8 mouse cellular contexts compared by ENCODE assay signal in genomic region chr16:18416094-18416761, GRCm38 (mm10). TPM values are rescaled to one million over a fixed set of nuclear protein-coding genes. Genes with fewer than 3 reads are reported as not detected.
DNase-seq lines count a peak whose midpoint lies in the region; ATAC-seq and TF ChIP-seq lines count a peak whose summit lies in the region.

No protein-coding gene starts in this region.

- H3K9me3 ChIP-seq in heart, embryonic 15.5 days (replicated peaks), result no peaks in the 10 kb centered on the region
- no peaks in the 10 kb centered on the region for H3K9me3 ChIP-seq in neural tube, embryonic 14.5 days (ENCODE audit: control insufficient read depth, low read length)
- no peaks in the 10 kb centered on the region for H3K9me3 ChIP-seq in midbrain, embryonic 14.5 days (ENCODE audit: control insufficient read depth, low read length)

- peak overlapping the region; percentile 40 for H3K27ac ChIP-seq in bone marrow, adult 2 months (ENCODE audit: control insufficient read depth, insufficient read depth, low read depth, low read length, poor library complexity)
- H3K27ac ChIP-seq in heart, embryonic 15.5 days, result peak overlapping the region; percentile 76
- peak overlapping the region; percentile 52; the same call in 1 of the 2 replicates for H3K27ac ChIP-seq in neural tube, embryonic 14.5 days (ENCODE audit: low read depth, low read length)
- no peak overlapping the region for H3K27ac ChIP-seq in midbrain, embryonic 14.5 days (replicated peaks; ENCODE audit: low read depth, low read length)

- TF ChIP-seq CTCF in bone marrow, adult 2 months (IDR thresholded peaks at IDR 0.05; ENCODE audit: control insufficient read depth, insufficient read depth, low read length), result no peak

- no peaks in the 10 kb centered on the region for H3K27me3 ChIP-seq in heart, embryonic 15.5 days
- H3K27me3 ChIP-seq in neural tube, embryonic 14.5 days (ENCODE audit: control insufficient read depth, insufficient read depth, low read length), result no peaks in the 10 kb centered on the region
- no peaks in the 10 kb centered on the region for H3K27me3 ChIP-seq in midbrain, embryonic 14.5 days (ENCODE audit: control insufficient read depth, insufficient read depth, low read length)

- no peak overlapping the region for H3K4me2 ChIP-seq in heart, embryonic 15.5 days
- no peak overlapping the region for H3K4me2 ChIP-seq in neural tube, embryonic 14.5 days (ENCODE audit: low read depth, low read length)
- H3K4me2 ChIP-seq in midbrain, embryonic 14.5 days (ENCODE audit: low read length), result no peak overlapping the region

- ATAC-seq in heart, embryonic 15.5 days (replicated peaks; ENCODE audit: insufficient number of reproducible peaks, insufficient read depth, low FRiP score, low read depth), result peak; percentile 11; the same call in 1 of the 2 replicates
- no peak; the same call in 1 of the 2 replicates for ATAC-seq in neural tube, embryonic 14.5 days (ENCODE audit: low read depth)
- no peak for ATAC-seq in monocyte, adult 5-6 weeks (replicated peaks; ENCODE audit: insufficient number of reproducible peaks, low FRiP score, low TSS enrichment, poor library complexity, severe bottlenecking)
- ATAC-seq in midbrain, embryonic 14.5 days (ENCODE audit: low FRiP score, low TSS enrichment), result no peak

- WGBS in bone marrow, adult 2 months, result 39% methylated on average over 18 of the region's 18 CpGs
- WGBS in heart, embryonic 15.5 days, result 54% methylated on average over 18 of the region's 18 CpGs
- 58% methylated on average over 18 of the region's 18 CpGs for whole genome bisulfite sequencing in neural tube, embryonic 14.5 days
- 88% methylated on average over 18 of the region's 18 CpGs for WGBS in midbrain, embryonic 14.5 days

- peaks cover 17% of the 10 kb centered on the region for H3K36me3 ChIP-seq in heart, embryonic 15.5 days
- no peaks in the 10 kb centered on the region for H3K36me3 ChIP-seq in neural tube, embryonic 14.5 days (ENCODE audit: control insufficient read depth, insufficient read depth, low read length)
- peaks cover 13% of the 10 kb centered on the region; the same call in 1 of the 2 replicates for H3K36me3 ChIP-seq in midbrain, embryonic 14.5 days (ENCODE audit: control insufficient read depth, insufficient read depth, low read length)

- DNase-seq in right cerebral cortex, adult 2 months (ENCODE audit: low spot score in 2 of 2), result peak; percentile 77 to 80
- no peak for DNase-seq in right cerebral cortex, postnatal 10 days (ENCODE audit: low spot score in 2 of 2)
- DNase-seq in kidney, postnatal 36 days, result peak; percentile 45 to 80
- DNase-seq in midbrain, embryonic 14.5 days, result no peak

- no peak overlapping the region for H3K9ac ChIP-seq in heart, embryonic 15.5 days
- H3K9ac ChIP-seq in neural tube, embryonic 14.5 days (replicated peaks; ENCODE audit: low read depth, low read length), result no peak overlapping the region
- no peak overlapping the region for H3K9ac ChIP-seq in midbrain, embryonic 14.5 days (replicated peaks; ENCODE audit: low read length)

- peaks cover 17% of the 10 kb centered on the region for H3K4me1 ChIP-seq in bone marrow, adult 2 months (ENCODE audit: control insufficient read depth, insufficient read depth, low read length)
- peaks cover 23% of the 10 kb centered on the region for H3K4me1 ChIP-seq in heart, embryonic 15.5 days (replicated peaks)
- peaks cover 7% of the 10 kb centered on the region; the same call in 1 of the 2 replicates for H3K4me1 ChIP-seq in neural tube, embryonic 14.5 days (ENCODE audit: control insufficient read depth, insufficient read depth, low read length)
- H3K4me1 ChIP-seq in midbrain, embryonic 14.5 days (ENCODE audit: control insufficient read depth, insufficient read depth, low read length), result peaks cover 4% of the 10 kb centered on the region; the same call in 1 of the 2 replicates

- no peak for TF ChIP-seq POLR2A in bone marrow, adult 2 months (IDR thresholded peaks at IDR 0.05; ENCODE audit: borderline replicate concordance, control insufficient read depth, low read depth, low read length)

- H3K4me3 ChIP-seq in bone marrow, adult 2 months (replicated peaks; ENCODE audit: control insufficient read depth, low read depth, low read length), result no peak overlapping the region
- no peak overlapping the region for H3K4me3 ChIP-seq in heart, embryonic 15.5 days
- H3K4me3 ChIP-seq in neural tube, embryonic 14.5 days (ENCODE audit: low read depth, low read length), result no peak overlapping the region
- H3K4me3 ChIP-seq in midbrain, embryonic 14.5 days (replicated peaks; ENCODE audit: low read depth, low read length), result no peak overlapping the region

RNA-seq across cellular contexts. Expression of gene Txnrd2, which starts 10.0 kb away (rescaled TPM):
- 66.6 and 86.0 TPM in 2 replicates for polyA plus RNA-seq in bone marrow, adult 2 months (2011; ENCODE audit: insufficient read depth, insufficient read length, low replicate concordance, missing spikeins)
- polyA plus RNA-seq in heart, embryonic 15.5 days (2015; fragmentation: Nextera tagmentation; extraction: Ambion mirVana), result 35.3 and 37.7 TPM in 2 replicates
- polyA plus RNA-seq in neural tube, embryonic 14.5 days (2014; fragmentation: Nextera tagmentation; extraction: Ambion mirVana), result 21.3 and 25.4 TPM in 2 replicates
- total RNA-seq in monocyte, adult 5-6 weeks (2017), result 9.3 to 21.9 TPM (median 18.1 TPM) in 3 replicates
- polyA plus RNA-seq in midbrain, embryonic 14.5 days (2014; fragmentation: Nextera tagmentation; extraction: Ambion mirVana), result 24.9 and 28.7 TPM in 2 replicates

RNA-seq across cellular contexts. Expression of gene Comt, which starts 10.4 kb away (rescaled TPM):
- polyA plus RNA-seq in bone marrow, adult 2 months (2011; ENCODE audit: insufficient read depth, insufficient read length, low replicate concordance, missing spikeins), result 40.6 and 53.8 TPM in 2 replicates
- 113 and 129 TPM in 2 replicates for polyA plus RNA-seq in heart, embryonic 15.5 days (2015; fragmentation: Nextera tagmentation; extraction: Ambion mirVana)
- polyA plus RNA-seq in neural tube, embryonic 14.5 days (2014; fragmentation: Nextera tagmentation; extraction: Ambion mirVana), result 102 and 103 TPM in 2 replicates
- 11.3 to 19.0 TPM (median 15.8 TPM) in 3 replicates for total RNA-seq in monocyte, adult 5-6 weeks (2017)
- polyA plus RNA-seq in midbrain, embryonic 14.5 days (2014; fragmentation: Nextera tagmentation; extraction: Ambion mirVana), result 79.9 and 81.3 TPM in 2 replicates

Comparison
In these comparisons a context has a peak if more than half of its experiments do, and no peak if none do; other contexts are left out.
1. DNase-seq: peak in right cerebral cortex, adult 2 months (2 of 2) and kidney, postnatal 36 days (2 of 2); none in right cerebral cortex, postnatal 10 days (0 of 2) and midbrain, embryonic 14.5 days (single experiment).